Mouse (Mus musculus): ENCODE data around the gene Nckap5.
"Not testable (repeated sequence)": the region's sequence is repeated elsewhere in the genome, so short reads cannot be mapped to it uniquely, and the experiment has no call there.

Nckap5 gene

GRCm38 (mm10) chr1:126830031-126830927, at the start of gene Nckap5:
TSS of gene Nckap5 (minus strand) at chr1:126830799.
- DNase-seq (ENCODE audit: low spot score in 2 of 2), result peak; percentile 62 to 73

DNA sequence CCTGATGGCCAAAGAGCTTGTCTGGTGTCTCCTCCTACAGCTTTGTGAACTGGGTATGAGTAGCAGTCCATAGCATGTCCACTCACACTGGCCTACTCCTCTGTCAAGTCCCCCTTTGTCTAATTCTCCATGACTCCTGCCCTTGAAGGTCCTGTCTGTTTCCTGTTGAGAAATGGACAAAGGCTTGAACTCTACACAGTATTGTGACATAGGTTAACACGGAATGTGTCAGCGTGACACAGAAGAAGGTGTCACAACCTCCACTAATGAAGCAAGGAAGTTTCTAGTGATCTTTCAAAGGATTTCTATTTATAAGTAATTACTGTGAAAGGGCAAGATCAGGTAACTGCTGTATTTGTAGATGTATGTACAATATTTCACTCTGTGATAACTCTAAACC, 46.9 kb upstream of the Nckap5 start:
- no peak for DNase-seq (ENCODE audit: low spot score in 2 of 2)

GRCm38 (mm10) chr1:126868372-126868771, 37.8 kb upstream of the Nckap5 start:
- no peak for DNase-seq (ENCODE audit: low spot score in 2 of 2)

GRCm38 (mm10) chr1:126867912-126868311, 37.3 kb upstream of the Nckap5 start:
- DNase-seq (ENCODE audit: low spot score in 2 of 2), result no peak

- DNase-seq (ENCODE audit: low spot score in 2 of 2), result peak in 1 of 2 experiments; percentile 11
Observed at GRCm38 (mm10) chr1:126865591-126866086, 35.0 kb upstream of the Nckap5 start.

- no peak for DNase-seq (ENCODE audit: low spot score in 2 of 2)
Observed at GRCm38 (mm10) chr1:126861816-126862215, 31.2 kb upstream of the Nckap5 start.

- no peak for DNase-seq (ENCODE audit: low spot score in 2 of 2)
Observed at GRCm38 (mm10) chr1:126860537-126860936, 29.9 kb upstream of the Nckap5 start.

DNA sequence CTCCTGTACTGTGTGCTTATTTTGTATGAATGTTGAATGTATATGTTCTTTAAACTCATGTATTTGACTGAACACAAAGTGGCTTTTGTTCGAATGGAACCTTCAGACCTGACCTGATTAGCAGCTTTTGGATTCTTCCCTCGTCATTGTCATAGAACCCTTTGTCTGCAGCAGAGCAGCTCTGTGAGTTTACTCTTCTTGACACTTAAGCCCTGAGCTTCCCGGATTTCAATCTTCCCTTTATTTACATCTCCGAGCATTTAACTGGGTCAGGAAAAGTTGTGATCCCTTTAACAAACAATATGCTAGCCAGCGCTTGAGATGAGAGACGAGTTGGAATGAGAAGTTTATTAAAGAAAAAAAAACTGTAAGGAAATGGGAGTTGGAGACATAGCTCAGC, 18.9 kb upstream of the Nckap5 start:
- DNase-seq (ENCODE audit: low spot score in 2 of 2), result no peak

- DNase-seq (ENCODE audit: low spot score in 2 of 2), result no peak
Observed at GRCm38 (mm10) chr1:126846317-126846716, 15.7 kb upstream of the Nckap5 start.

DNA sequence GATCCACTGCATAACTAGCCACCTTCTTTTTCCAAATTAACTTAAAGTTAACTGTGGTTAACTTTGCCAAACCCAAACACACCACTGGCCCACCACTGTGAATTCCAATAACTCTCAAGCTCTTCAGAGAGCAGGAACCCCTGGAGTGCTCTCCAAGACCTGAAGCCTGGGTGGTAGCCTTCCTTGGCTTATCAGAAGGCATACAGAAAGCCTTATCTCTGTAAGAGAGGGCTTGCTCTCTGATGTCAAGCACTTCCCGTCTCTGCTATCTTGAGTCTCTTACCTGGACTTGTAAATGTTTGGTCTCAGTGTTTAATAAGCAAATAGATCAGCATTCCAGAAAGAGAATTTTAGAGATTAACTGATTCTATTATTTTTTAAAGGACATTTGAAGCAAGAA, 2.3 kb upstream of the Nckap5 start:
- DNase-seq (ENCODE audit: low spot score in 2 of 2), result no peak

GRCm38 (mm10) chr1:126829031-126829430, 1.6 kb downstream of the Nckap5 start:
- DNase-seq (ENCODE audit: low spot score in 2 of 2), result no peak

- no peak for DNase-seq (ENCODE audit: low spot score in 2 of 2)
Observed at GRCm38 (mm10) chr1:126824841-126825240, 5.8 kb downstream of the Nckap5 start.

DNA sequence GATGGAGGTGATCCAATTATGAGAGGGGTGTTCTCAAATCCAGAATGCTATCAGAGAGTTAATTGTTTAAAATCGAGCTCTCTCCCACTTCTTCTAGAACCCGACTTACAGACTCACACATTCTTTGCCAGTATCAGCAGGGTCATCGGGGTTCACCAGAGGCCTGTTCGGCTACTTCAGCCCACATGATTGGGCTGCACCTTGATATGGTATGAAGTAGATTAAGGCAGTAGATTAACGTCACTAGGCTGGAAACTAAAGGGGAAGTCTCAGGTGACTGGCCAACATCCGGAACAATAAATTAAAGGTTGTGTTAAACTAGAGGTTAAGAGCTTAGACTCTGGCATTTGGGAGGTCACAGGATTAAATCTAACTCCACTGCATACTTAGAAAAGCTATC, 8.4 kb downstream of the Nckap5 start:
- DNase-seq (ENCODE audit: low spot score in 2 of 2), result no peak

- no peak for DNase-seq (ENCODE audit: low spot score in 2 of 2)
Observed at GRCm38 (mm10) chr1:126817381-126818034, 13.1 kb downstream of the Nckap5 start.

DNA sequence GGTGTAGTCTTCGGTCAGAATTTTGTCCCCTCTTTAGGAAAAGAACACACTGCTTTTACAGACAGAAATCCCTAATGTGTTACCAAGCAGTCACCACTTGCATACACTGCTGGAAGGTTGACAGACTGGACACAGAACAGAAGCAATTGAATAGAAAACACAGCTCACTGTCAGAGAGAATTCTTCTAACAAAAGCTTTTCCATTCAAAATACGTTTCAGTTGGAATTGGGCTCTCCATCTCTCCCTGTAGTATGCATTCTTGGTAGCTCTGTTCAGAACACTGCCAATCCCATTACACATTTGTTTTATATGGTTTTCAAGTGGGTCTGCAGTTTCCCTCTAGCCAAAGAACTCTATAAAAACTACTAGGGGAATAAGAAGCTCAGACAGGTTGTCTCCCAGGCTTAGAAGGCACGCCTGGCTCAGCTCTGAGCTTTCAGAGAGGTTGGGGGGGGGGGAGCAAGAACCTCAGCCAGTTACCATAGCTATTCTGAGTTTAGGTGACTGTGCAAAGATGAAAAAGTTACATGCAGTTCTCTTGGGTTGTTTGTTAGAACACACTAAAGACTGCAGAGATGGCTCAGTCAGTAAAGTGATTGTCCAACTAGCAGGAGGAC, 23.5 kb downstream of the Nckap5 start:
- DNase-seq (ENCODE audit: low spot score in 2 of 2), result no peak

- no peak for DNase-seq (ENCODE audit: low spot score in 2 of 2)
Observed at GRCm38 (mm10) chr1:126806548-126806947, 24.1 kb downstream of the Nckap5 start.

- DNase-seq (ENCODE audit: low spot score in 2 of 2), result no peak
Observed at GRCm38 (mm10) chr1:126802405-126802804, 28.2 kb downstream of the Nckap5 start.

- DNase-seq (ENCODE audit: low spot score in 2 of 2), result no peak
Observed at GRCm38 (mm10) chr1:126801706-126802105, 28.9 kb downstream of the Nckap5 start.

DNA sequence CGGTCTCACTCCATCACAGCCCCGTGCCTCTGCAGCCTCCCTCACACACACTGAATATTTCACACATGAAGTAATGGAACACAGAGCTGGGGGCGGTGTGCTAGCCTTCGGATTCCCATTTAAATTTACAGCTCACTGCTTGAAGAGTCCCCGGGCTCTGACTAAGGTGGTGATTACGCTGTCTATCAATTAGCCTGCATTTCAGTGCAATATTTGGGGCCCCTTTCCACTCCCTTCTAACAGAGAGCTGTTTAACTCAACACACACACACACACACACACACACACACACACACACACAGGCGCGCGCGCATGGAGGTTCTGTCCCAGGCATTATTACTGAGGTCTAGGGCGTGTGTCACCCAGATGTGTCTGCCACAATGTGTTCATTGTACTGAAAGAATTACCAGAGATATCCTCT, 31.2 kb downstream of the Nckap5 start:
- DNase-seq (ENCODE audit: low spot score in 2 of 2), result peak in 1 of 2 experiments; percentile 8

GRCm38 (mm10) chr1:126780354-126780941, 50.2 kb downstream of the Nckap5 start:
- DNase-seq (ENCODE audit: low spot score in 2 of 2), result not testable (repeated sequence)

- DNase-seq (ENCODE audit: low spot score in 2 of 2), result not testable (repeated sequence)
Observed at GRCm38 (mm10) chr1:126773947-126774346, 56.7 kb downstream of the Nckap5 start.

GRCm38 (mm10) chr1:126766971-126767370, 63.6 kb downstream of the Nckap5 start:
- no peak for DNase-seq (ENCODE audit: low spot score in 2 of 2)

Data from frontal cortex, postnatal 25 days (tissue).